Mouse (Mus musculus) left cerebral cortex, adult 9 months (tissue): Measurements from ENCODE around the gene Foxp3.

ENCODE experiments used
- DNase-seq, 2 experiments: peaks; one replicate each; pipeline ENCODE4 v3.0.0; 2022; ENCODE audit warnings: low spot score in 2 of 2

Foxp3 gene

GRCm38 (mm10) chrX:7610536-7611258 lies 37.3 kb downstream of the Foxp3 start:
- DNase-seq = peak in 1 of 2 experiments; percentile 32

GRCm38 (mm10) chrX:7617889-7618551 lies 44.6 kb downstream of the Foxp3 start:
- DNase-seq = no peak

- no peak for DNase-seq
These were observed 59.1 kb downstream of the Foxp3 start for GRCm38 (mm10) chrX:7632560-7632959.

GRCm38 (mm10) chrX:7635101-7635500 lies 61.7 kb downstream of the Foxp3 start:
- peak; percentile 51 to 72 for DNase-seq

GRCm38 (mm10) chrX:7638401-7639091 lies 65.1 kb downstream of the Foxp3 start, which contains the start of gene Syp:
TSS of gene Syp (plus strand) at chrX:7638471.
- peak; percentile 67 to 86 for DNase-seq

GRCm38 (mm10) chrX:7639536-7640325 lies 66.3 kb downstream of the Foxp3 start:
- peak in 1 of 2 experiments; percentile 32 for DNase-seq

DNA sequence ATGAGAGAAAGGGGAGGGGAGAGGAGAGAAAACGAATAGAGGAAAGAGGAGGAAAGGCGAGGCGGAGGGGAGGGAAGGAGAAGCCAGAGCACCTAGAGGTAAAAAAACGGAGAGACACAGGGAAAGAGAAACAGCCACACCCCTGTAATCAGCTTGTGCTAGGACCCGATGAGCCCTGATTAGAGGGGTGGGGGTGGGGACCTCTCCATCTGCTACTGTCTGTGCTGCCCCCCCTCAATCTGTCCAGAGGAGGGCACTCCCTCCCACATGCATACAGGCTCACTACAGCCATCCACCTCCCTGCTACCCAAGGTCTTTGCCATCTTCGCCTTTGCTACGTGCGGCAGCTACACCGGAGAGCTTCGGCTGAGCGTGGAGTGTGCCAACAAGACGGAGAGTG lies 67.3 kb downstream of the Foxp3 start:
- DNase-seq = no peak
